Mouse (Mus musculus): Measurements from ENCODE around the gene Hesx1.
A peak's percentile ranks its signal among the peaks of the same experiment; 100 is the strongest.
"Not testable (repeated sequence)": the region's sequence is repeated elsewhere in the genome, so short reads cannot be mapped to it uniquely, and the experiment has no call there.

Hesx1 gene

DNA sequence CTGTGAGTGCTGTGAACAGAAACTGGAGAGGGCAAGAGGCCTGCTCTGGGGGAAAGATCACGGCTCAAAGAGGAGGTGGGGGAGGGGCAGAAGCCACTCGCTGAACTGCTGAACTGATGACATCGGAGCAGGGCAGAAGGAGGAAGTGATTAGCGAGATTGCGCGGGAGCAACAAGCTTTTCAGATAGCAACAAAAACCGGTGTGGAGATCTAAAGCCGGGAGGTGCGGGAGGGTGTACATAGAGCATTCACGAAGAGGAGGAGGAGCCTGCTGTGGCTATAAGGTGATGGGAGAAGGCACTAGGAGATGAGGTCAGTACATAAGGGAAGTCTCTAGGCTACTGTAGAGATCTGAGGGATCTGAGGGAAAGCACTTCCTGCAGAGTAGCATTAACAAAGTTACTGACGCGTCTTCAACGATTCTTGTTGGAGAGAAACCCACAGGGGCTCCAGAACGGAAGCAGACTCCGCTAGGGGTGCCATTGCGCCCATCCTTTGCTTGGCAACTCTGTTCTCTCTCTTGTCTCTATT lies at the start of gene Hesx1:
TSS of gene Hesx1 (plus strand) at position 206 of the 531 bp plus-strand sequence.
- DNase-seq (ENCODE audit: low spot score in 2 of 2) = no peak

DNA sequence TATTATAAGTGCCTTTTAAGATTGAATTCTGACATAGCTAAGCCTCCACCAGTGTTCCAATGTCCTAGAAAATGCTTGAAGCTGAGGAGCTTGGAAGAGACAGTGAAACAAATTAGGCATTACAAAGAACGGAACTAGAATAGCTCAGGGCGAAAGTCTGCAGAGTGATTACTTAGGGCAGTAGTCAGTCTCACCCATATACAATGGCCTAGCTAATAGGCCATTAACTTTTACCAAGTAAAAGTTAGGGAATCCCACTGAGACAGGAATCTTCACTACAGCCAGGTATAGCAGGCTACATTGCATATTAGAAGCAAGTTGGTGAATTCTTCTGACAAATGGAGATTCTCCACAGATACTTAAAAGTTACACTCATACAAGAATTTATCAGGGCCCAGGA lies 38.1 kb upstream of the Hesx1 start:
- DNase-seq (ENCODE audit: low spot score in 2 of 2) = not testable (repeated sequence)

DNA sequence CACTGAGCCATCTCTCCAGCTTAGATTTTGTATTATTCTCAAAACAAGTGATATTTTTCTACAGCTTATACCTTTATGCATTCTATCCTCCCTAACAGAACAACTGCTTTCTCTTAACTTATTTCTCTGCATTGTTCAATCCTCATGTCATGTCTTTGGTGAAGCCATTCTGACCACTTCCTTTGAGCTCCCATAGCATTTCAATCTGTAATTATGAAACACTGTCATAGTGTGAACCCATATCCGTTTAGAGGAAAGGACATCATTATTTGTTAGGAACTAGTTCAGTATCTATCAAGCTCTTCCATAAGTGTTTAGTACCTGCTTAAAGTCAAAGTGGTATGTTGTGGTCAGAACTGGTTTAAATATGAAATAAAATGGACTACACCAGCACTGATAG lies 33.7 kb upstream of the Hesx1 start:
- no peak for DNase-seq (ENCODE audit: low spot score in 2 of 2)

DNA sequence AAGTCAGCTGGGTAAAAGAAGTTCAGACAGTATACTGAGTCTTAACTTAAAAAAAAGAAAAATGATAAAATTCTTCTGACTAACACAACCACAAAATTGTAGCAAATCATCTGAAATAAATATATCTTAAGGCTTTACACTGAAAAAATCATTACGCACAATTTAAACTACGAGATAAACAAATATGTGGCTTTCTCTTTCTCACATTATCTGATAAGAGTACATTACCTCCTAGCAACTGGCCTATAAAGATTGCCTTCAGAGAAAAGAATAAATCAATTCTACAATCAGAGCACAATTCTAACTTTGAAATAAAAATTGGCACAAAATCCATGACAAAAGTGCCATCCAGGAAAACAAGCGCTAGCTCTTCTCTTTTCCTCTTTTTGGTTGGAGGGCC lies 25.1 kb upstream of the Hesx1 start:
- DNase-seq (ENCODE audit: low spot score in 2 of 2) = no peak

DNA sequence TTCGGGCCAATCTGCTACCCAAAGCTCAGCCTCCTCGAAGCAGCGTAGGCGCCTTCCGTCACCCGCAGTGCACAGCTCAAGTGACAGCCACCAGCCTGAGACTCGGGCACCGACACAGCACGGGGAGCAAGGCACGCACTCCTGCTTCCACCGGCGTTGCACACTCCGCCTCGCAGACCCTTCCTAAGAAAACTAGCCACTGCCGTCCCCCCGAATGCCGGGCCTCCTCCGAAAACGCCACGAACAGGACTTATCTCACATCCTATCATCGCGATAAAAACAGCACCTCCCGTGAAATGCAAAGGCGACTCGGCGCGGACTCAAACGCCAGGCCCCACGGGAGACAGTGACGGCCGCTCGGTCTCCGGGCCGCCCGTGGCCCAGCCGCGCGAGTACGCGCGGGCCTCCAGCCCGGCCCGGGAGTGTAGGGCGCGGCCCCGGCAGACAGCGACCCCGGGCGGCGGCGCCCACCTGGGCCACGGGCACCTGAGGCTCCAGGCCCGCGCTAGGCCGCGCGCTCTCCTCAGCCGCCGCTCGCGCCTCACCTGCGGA lies 24.3 kb upstream of the Hesx1 start:
- peak; percentile 57 to 76 for DNase-seq (ENCODE audit: low spot score in 2 of 2)

DNA sequence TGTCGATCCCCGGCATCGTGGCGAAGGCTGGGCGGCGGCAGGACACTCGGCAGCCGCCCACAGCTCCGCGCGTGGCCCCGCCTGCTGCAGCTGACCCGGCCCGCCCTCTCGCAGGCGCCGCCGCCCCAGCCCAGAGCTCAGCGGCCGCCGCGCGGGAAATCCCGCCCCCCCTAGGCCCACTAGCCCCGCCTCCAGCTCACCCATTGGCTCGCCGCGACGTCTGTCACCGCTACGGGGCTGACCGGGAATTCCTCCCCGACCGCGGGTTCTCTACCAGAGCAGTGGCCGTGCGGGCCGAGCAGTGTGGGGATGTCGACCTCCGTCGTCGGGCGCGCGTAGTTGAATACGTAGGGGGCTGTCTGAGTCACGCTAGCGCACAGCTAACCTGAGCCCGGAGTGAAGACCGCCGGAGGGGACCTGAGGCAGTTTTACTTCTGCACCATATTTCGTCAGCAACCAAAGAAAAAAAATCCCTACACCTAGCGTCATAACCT lies 23.7 kb upstream of the Hesx1 start:
- peak; percentile 92 to 93 for DNase-seq (ENCODE audit: low spot score in 2 of 2)

DNA sequence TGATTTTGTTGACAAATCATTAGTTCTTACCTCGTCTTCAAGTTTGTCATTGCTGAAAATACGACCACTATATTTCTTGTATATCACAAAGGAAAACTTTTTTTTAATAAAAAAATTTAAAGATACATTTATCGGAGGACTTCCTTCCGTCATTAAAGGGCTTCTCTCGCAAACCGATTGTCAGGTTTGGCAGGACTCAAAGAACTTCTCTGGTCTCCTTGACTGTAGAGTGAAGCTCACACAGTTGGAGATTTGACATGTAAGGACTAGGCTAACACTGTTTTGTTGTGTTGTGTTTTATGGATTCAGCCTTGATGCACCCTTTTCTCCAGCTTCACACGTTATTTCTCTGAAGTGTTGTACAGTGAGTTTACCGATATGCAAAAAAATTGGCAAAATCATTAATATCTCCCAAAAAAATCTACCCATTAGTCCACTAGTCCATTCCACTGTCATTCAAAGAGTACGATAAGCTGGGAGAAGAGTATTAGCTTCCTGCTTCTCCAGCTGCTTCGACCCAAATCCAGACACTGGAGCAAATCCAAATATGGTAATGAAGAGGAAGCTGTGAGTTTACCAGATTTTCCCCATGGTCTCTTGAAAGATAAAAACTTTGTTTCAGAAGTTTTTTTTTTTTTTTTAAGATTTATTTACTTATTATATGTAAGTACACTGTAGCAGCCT lies 23.0 kb upstream of the Hesx1 start, which contains the start of gene Appl1:
TSS of gene Appl1 (minus strand) at position 127 of the 684 bp plus-strand sequence.
- no peak for DNase-seq (ENCODE audit: low spot score in 2 of 2)

DNA sequence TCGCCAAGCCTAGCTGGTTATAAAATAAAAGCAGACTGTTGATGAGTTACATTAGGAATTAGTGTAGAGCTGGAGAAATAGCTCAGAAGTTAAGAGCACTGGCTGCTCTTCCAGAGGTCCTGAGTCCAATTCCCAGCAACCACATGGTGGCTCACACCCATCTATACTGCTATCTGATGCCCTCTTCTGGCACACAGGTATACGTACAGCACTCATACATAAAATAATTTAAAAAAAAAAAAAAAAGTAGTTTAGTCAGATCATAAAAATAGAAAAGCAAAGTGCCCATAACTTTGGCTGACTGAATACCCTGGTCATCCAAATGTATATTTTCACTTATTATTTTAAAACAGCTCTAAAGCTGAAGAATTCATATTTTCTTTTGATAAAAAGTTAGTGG lies 21.1 kb upstream of the Hesx1 start:
- DNase-seq (ENCODE audit: low spot score in 2 of 2) = no peak

DNA sequence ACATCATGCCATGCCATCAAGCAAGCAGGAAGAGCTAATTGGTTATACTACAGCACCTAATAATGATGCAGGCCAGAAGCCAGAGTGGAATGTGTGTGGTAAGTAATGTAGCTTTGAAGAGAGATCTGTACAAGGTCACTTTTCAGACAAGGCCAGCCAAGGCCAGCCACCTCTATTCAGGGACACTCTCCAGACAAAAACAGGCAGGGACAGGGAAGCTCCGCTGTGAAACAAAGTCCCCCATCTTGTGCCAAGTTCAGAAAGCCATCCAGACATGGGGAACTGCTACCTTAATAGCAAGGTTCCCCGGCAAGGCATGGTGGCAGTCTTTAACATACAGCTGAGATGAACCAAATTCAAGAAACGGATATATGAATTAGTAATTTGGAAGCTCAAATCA lies 18.7 kb upstream of the Hesx1 start:
- DNase-seq (ENCODE audit: low spot score in 2 of 2) = no peak

DNA sequence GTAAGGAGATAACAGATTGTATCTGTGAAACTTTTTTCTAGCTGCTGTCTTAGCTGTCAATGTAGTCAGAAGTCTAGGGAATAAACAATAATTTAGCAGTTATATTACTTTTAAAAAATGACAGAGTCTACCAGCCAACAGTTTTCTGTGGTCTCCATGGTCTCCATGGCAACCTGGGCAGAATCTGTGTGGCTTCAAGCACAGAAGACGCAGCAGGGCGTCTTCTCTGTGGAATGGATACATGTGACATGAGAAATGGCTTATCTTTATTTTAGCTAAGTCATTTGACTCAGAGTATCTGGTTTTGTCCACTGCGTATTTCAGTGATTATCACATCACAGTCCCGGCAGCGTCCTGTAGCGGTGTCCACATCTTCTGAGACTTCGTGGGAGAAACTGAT lies 18.0 kb upstream of the Hesx1 start:
- no peak for DNase-seq (ENCODE audit: low spot score in 2 of 2)

DNA sequence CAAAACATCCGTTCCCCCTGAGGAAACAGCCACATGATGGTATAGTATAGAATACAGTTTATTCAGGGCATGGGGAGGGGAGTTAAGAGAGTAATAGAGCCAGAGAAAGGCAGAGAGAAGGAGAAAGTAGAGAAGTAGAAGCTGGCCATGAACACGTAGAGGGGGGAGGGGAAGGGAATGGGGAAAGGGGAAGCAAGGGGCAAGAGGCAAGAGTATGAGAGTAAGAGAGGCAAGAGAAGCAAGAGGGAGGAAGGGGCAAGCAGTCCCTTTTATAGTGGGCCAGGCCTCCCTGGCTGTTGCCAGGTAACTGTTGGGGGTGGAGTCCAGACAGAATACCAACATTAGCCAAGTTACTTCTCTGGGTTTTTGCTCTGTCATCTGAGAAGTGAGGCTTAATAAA lies 16.7 kb upstream of the Hesx1 start:
- DNase-seq (ENCODE audit: low spot score in 2 of 2) = no peak

DNA sequence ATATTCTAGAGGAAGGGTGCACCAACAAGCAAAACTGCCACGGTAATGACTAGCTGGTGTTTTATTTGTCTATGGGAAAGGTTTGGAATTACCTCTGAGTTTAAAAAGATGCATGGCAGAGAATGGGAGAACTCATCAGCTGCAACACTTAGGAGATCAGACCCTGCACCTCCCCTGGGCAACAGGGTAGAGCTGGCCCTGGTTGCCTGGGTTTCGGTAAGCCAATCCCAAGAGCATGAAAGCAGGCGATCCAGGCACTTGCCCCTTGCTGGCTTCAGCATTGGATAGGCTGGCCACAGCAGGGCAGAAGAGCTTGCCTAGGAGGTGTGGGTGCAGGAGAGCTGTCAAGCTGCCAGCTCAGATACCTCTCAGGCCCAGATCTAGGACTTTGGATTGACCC lies 14.4 kb upstream of the Hesx1 start:
- DNase-seq (ENCODE audit: low spot score in 2 of 2) = no peak

DNA sequence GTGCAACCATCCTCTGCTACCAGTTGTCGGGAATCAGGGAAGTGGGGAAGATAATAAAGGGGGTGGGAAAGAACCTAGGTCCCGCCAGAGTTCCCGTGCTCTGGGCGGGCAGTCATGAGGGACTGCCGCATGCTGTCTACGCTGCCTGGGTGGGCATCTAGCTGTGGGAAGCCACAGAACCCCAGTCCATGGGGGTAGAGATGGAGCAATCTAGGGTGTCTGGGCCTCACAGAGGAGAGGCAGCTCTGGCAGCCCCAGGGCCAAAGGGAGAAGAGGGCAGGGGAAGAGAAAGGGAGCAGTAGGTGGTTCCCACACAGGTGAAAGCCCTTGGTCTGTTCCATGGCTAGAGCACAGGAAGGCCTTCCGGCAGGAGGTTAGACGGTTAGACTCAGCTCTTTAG lies 13.2 kb upstream of the Hesx1 start:
- no peak for DNase-seq (ENCODE audit: low spot score in 2 of 2)

DNA sequence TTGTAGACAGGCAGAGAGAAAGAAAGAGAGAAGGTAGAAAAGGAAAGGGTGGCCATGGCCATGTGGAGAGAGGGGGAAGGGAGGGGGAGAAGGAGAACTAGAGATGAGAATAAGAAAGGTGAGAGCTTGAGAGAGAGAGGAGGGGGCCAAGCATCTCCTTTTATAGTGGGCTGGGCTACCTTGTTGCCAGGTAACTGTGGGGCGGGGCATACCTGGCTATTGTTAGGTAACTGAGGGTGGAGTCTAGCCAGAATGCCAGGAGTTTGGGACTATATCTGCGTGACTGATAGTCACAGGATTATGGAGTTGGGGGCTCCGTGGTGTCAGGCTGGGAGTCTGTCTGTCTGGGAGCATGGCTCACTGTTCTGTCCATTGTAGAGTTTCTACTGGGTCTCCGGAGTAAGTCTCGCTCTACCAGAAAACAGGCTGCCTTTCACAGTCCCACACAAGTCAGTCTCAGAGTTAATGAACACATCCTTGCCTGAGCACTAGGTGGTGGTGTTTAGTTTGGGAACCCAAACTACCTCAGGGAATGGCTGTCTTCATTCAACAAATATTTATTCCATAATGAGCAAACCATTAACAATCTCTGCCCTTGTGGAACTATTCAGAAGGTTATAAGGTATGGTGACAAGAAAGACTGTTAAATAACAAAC lies 12.6 kb upstream of the Hesx1 start:
- no peak for DNase-seq (ENCODE audit: low spot score in 2 of 2)

DNA sequence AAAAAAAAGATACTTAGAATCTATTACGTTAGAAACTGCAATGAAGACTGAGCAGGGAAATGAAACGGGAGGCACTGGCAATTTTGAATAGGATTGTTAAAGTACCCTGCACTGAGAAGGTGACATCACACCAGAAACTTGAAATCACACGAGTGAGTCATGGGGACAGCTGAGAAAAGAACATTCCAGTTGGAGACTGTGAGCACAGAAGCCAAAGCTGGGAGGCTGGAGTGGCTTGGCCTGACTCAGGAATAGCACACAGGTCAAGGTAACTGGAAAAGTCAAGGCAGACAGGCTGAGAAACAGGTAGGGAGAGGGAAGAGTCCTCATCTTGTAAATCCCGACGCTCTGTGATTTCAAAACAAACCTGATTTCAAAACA lies 12.1 kb upstream of the Hesx1 start:
- no peak for DNase-seq (ENCODE audit: low spot score in 2 of 2)

DNA sequence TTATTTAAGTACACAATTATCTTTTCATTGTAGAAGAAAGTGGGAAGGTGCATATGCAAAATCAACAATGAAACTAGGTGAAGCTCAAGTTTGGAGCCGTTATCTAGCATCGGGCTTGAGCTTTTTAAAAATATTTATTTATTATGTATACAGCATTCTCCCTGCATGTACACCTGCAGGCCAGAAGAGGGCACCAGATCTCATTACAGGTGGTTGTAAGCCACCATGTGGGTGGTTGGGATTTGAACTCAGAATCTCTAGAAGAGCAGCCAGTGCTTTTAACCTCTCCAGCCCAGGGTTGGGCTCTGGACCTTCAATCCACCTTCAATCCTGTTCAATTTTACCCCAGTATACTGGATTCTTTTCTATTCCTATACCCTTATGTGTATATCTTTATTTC lies 5.5 kb upstream of the Hesx1 start:
- no peak for DNase-seq (ENCODE audit: low spot score in 2 of 2)

DNA sequence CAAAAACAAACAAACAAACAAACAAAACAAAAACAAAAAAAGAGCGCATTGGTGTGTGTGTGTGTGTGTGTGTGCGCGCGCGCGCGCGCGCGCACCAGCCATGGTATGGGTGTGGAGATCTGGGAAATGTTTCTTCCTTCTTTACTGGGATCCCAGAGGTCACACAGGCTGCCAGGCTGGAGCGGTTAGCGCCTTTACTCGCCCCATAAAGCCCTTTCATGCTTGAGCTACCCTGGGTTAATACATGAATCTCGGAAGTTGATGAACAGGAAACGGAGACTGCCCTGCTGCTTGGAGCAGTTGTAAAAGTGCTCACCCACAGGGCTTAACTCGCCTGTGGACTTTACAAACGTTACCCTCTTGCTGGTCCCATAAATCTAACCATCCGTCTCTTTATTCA lies 2.6 kb upstream of the Hesx1 start:
- DNase-seq (ENCODE audit: low spot score in 2 of 2) = no peak

DNA sequence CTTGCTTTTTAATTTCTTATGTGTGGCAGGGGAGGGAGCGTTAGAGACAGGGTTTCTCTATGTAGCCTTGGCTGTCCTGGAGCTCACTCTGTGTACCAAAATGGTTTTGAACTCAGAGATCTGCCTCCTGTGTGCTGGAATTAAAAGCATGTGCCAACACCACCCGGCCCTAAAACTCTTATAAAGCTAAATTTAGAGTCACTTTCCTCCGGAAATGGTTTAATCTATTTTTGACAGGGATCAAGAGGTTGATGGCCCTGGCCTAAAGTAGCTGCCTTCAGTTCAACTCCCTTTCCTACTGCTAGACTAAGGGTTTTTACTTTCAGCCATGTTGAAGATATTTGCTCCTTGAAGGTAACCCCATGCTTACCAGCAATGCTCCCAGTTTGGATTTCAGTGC lies 789 bp upstream of the Hesx1 start:
- no peak for DNase-seq (ENCODE audit: low spot score in 2 of 2)

DNA sequence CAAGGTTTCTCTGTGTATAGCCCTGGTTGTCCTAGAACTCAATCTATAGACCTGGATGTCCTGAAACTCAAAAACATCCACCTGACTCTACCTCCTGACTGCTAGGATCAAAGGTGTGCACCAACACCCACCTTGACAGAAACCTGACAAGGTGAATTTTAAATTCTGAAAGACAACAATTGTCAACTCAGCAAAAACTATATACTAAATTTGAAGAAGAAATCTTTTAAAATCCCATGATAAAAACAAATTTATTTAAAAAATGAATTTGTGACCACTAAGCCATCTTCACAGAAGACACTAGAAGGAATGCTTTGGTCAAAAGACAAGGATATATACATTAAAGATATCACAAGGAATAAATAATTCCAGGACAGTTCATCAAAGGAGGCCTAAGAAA lies 2.0 kb downstream of the Hesx1 start:
- no peak for DNase-seq (ENCODE audit: low spot score in 2 of 2)

DNA sequence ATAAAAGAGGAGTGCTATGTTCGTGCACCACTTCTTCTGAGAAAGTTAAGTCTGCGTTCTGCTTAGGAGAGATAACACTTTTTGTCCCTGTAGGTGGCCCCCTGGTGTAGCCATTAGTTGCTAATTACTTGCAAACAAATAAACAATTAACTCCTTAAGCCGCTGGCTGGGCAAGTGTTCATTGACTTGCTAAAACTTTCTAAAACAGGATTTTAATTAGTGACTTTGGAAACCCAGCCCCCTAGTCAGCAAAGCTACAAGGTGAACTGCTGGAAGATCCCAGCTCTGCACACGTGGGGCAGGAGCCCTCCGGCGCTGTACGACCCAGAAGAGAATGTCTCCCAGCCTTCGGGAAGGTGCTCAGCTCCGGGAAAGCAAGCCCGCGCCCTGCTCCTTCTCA lies 6.2 kb downstream of the Hesx1 start:
- DNase-seq (ENCODE audit: low spot score in 2 of 2) = no peak

DNA sequence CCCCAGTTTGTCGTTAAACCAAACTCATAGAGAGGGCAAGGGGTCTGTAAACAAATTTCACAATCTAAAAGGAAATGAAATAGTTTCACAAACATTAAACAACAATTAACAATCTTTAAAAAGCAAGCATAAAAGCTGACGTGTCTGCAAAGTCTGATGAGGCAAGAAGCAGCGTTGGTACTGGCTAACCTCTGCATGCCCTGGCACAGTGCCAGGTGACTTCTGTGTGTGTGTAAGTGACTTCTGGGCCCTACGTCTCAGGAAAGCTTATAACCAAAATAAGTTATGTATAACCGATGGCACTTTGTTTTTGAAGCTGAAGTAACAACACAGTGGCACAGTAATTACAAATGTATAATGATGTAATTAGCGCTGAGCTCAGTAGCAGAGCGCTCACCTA lies 10.7 kb downstream of the Hesx1 start:
- DNase-seq (ENCODE audit: low spot score in 2 of 2) = no peak

DNA sequence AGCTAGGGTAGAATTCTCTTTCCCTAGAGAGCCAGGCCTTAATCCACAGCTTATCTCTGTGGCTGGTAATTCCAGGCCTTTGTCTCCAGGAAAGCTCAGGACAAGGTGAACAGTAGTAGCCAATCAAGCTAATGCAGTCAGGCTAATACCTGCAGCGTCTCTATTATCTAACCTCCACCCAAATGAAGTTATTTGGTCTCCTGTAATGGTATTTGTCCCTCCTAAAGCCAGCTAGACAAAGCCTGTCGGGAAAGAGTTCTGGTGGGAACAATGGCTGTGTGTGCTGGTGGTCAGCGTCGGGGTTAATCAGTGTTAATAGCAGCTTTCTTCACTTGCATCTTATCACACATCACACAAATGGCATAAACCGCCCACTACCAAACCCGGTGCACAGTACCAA lies 11.7 kb downstream of the Hesx1 start:
- DNase-seq (ENCODE audit: low spot score in 2 of 2) = no peak

DNA sequence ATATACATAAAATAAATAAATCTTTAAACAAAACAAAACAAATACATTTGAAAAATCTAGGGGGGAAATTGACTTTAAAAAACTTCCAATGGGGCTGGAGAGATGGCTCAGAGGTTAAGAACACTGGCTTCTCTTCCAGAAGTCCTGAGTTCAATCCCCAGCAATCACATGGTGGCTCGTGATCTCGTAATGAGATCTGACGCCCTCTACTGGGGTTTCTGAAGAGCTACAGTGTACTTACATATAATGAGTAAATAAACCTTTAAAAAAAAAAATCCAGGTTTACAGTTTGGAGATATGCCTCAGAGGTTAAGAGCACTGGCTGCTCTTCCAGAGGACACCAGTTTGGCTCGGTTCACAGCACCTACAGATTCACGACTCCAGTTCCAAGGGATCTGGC lies 17.3 kb downstream of the Hesx1 start:
- no peak for DNase-seq (ENCODE audit: low spot score in 2 of 2)

Measured in right cerebral cortex, postnatal 36 days (tissue).